Mouse (Mus musculus): Measurements from ENCODE around the gene Klhl42. TPM values are rescaled to one million over a fixed set of nuclear protein-coding genes. Genes with fewer than 3 reads are reported as not detected.

The Klhl42 gene
- polyA plus RNA-seq, 1 experiment from 2014 or later = 1.6 TPM

DNA sequence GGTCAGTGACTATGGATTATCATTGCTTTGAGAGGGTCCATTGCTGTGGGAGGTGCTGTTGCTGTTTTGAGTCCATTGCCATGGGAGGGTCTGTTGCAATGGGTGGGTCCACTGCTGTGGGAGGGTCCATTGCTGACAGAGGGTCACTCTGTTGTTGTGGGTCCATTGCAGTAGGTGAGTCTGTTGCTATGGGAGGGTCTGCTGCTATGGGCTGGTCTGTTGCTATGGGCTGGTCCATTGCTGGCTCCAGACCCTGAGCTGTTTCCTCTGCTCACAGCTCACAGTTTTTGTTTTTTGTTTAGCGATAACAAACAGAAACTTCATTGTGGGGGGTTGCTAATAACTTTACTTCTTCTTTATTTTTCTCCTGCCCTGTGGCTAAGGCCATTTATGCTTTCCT lies 14.3 kb downstream of the Klhl42 start:
- Histone ChIP-seq H3K4me2 (ENCODE audit: low read depth, low read length) (no peak overlapping the region), H3K4me3 (ENCODE audit: low read depth, low read length) (no peak overlapping the region), H3K27ac (ENCODE audit: low read depth) (no peak overlapping the region), H3K4me1 (ENCODE audit: insufficient read depth) (no peaks in the 10 kb centered on the region), H3K9ac (replicated peaks) (no peak overlapping the region), H3K36me3 (replicated peaks; ENCODE audit: insufficient read depth, low read length) (peaks cover 28% of the 10 kb centered on the region), H3K9me3 (ENCODE audit: low read length) (no peaks in the 10 kb centered on the region), H3K27me3 (ENCODE audit: insufficient read depth, low read length) (no peaks in the 10 kb centered on the region)
- ATAC-seq (no peak), DNase-seq (no peak)
- TF ChIP-seq CTCF (IDR thresholded peaks at IDR 0.05; ENCODE audit: low read depth) (no peak), EP300 (IDR thresholded peaks at IDR 0.05; ENCODE audit: low read depth) (no peak)
- WGBS (ENCODE audit: insufficient replicate concordance) = 73% methylated on average over 1 of the region's 1 CpGs

DNA sequence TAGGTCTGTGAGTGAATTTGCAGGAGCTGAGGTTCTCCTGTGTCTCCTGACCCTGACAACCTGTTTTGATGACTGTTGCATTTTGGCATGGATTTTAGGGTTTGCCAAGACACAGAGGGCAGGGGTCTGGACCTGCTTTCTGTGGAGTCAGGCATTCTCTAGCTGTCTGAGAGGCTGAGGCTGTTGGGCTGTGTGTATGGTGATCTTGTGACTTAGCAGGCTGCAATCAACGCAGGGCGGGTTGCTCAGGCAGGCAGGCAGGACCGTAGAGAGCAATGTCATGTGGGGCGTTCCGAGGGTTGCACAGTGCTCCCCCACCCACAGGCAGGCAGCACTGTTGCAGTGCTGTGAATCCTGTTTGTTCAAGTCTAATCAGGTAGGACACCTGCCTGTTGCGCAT lies 15.5 kb downstream of the Klhl42 start:
- Histone ChIP-seq H3K27ac (ENCODE audit: low read depth) (no peak overlapping the region), H3K9me3 (ENCODE audit: low read length) (no peaks in the 10 kb centered on the region), H3K27me3 (ENCODE audit: insufficient read depth, low read length) (no peaks in the 10 kb centered on the region), H3K4me2 (ENCODE audit: low read depth, low read length) (no peak overlapping the region), H3K4me1 (ENCODE audit: insufficient read depth) (no peaks in the 10 kb centered on the region), H3K4me3 (ENCODE audit: low read depth, low read length) (no peak overlapping the region), H3K9ac (replicated peaks) (no peak overlapping the region), H3K36me3 (replicated peaks; ENCODE audit: insufficient read depth, low read length) (peaks cover 29% of the 10 kb centered on the region)
- ATAC-seq = no peak
- no peak for DNase-seq
- 83% methylated on average over 6 of the region's 6 CpGs for WGBS (ENCODE audit: insufficient replicate concordance)
- TF ChIP-seq EP300 (IDR thresholded peaks at IDR 0.05; ENCODE audit: low read depth) (no peak), CTCF (IDR thresholded peaks at IDR 0.05; ENCODE audit: low read depth) (no peak)

DNA sequence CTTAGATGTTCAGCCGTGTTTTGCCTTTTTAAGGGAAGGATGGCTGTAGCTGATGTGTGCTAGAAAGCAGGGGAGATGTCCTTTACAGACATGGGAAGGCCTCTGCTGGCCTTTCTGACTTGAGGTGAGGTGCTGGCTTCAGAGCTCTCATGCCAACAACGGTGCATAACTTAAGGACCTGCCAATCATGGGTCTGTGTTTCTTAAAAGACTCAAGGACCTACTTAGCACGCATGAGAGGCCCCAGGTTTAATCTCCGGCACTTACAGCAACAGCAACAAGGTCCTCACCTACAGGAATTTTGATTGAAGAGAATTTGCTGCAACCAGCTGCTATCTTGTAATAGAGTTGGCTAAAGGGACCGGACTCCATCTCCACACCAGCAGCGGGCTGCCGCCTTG lies 18.1 kb downstream of the Klhl42 start:
- no peak overlapping the region for H3K4me2 ChIP-seq (ENCODE audit: low read depth, low read length)
- no peak overlapping the region for H3K4me3 ChIP-seq (ENCODE audit: low read depth, low read length)
- no peaks in the 10 kb centered on the region for H3K4me1 ChIP-seq (ENCODE audit: insufficient read depth)
- H3K27me3 ChIP-seq (ENCODE audit: insufficient read depth, low read length) = no peaks in the 10 kb centered on the region
- no peak overlapping the region for H3K27ac ChIP-seq (ENCODE audit: low read depth)
- H3K36me3 ChIP-seq (replicated peaks; ENCODE audit: insufficient read depth, low read length) = peaks cover 25% of the 10 kb centered on the region
- TF ChIP-seq CTCF (IDR thresholded peaks at IDR 0.05; ENCODE audit: low read depth) (no peak), EP300 (IDR thresholded peaks at IDR 0.05; ENCODE audit: low read depth) (no peak)
- 82% methylated on average over 7 of the region's 7 CpGs for WGBS (ENCODE audit: insufficient replicate concordance)
- DNase-seq (no peak), ATAC-seq (no peak)
- H3K9ac ChIP-seq (replicated peaks) = no peak overlapping the region
- no peaks in the 10 kb centered on the region for H3K9me3 ChIP-seq (ENCODE audit: low read length)

DNA sequence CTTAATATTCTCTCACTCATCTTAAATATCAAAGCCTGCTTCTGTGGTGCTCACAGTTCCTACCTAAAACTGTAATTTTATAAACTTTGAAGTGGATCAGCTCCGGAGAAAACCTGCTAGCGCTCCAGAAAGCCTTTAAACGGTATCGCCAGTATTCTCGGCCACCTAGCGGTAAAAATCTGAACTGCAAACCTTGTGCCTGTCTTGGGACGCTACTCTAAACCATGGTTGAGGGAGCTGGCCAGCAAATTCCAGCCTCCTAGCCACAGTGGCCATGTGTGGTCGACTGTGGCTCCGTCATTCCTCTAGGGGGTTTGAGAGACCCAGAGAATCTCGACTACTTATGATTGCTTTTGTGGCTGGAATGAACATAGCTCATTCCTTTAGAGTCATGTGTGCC lies 25.4 kb downstream of the Klhl42 start:
- H3K4me1 ChIP-seq (ENCODE audit: insufficient read depth) = no peaks in the 10 kb centered on the region
- DNase-seq (peak; percentile 82), ATAC-seq (no peak)
- H3K9ac ChIP-seq (replicated peaks) = no peak overlapping the region
- WGBS (ENCODE audit: insufficient replicate concordance) = 8% methylated on average over 10 of the region's 10 CpGs
- H3K27ac ChIP-seq (ENCODE audit: low read depth) = no peak overlapping the region
- no peaks in the 10 kb centered on the region for H3K36me3 ChIP-seq (replicated peaks; ENCODE audit: insufficient read depth, low read length)
- H3K27me3 ChIP-seq (ENCODE audit: insufficient read depth, low read length) = no peaks in the 10 kb centered on the region
- H3K4me3 ChIP-seq (ENCODE audit: low read depth, low read length) = no peak overlapping the region
- H3K9me3 ChIP-seq (ENCODE audit: low read length) = no peaks in the 10 kb centered on the region
- no peak overlapping the region for H3K4me2 ChIP-seq (ENCODE audit: low read depth, low read length)
- TF ChIP-seq EP300 (IDR thresholded peaks at IDR 0.05; ENCODE audit: low read depth) (no peak), CTCF (IDR thresholded peaks at IDR 0.05; ENCODE audit: low read depth) (peak; percentile 80)

DNA sequence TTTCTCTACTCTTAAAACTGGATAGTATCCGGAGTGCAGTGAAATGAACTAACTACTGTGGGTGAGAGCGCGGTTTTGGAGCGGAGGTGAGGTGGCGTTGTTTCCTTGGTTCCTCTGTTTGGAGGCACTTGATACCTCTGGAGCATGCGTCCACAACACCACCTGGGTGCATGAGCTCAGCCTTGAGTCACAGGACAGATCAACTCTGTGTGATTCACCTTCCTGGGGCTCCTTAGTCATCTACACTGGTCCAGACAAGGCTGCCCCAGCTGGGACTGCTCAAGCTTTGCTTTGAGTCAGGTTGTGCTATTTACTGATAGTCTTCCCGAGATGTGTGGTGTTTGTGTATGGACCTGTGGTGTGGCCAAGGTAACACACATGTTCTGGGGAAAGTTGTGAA lies 26.6 kb downstream of the Klhl42 start:
- H3K4me1 ChIP-seq (ENCODE audit: insufficient read depth) = no peaks in the 10 kb centered on the region
- ATAC-seq (no peak), DNase-seq (no peak)
- no peak overlapping the region for H3K9ac ChIP-seq (replicated peaks)
- H3K9me3 ChIP-seq (ENCODE audit: low read length) = no peaks in the 10 kb centered on the region
- H3K27me3 ChIP-seq (ENCODE audit: insufficient read depth, low read length) = no peaks in the 10 kb centered on the region
- H3K4me3 ChIP-seq (ENCODE audit: low read depth, low read length) = no peak overlapping the region
- TF ChIP-seq CTCF (IDR thresholded peaks at IDR 0.05; ENCODE audit: low read depth) (no peak), EP300 (IDR thresholded peaks at IDR 0.05; ENCODE audit: low read depth) (no peak)
- no peak overlapping the region for H3K27ac ChIP-seq (ENCODE audit: low read depth)
- no peaks in the 10 kb centered on the region for H3K36me3 ChIP-seq (replicated peaks; ENCODE audit: insufficient read depth, low read length)
- no peak overlapping the region for H3K4me2 ChIP-seq (ENCODE audit: low read depth, low read length)
- WGBS (ENCODE audit: insufficient replicate concordance) = 79% methylated on average over 7 of the region's 7 CpGs

DNA sequence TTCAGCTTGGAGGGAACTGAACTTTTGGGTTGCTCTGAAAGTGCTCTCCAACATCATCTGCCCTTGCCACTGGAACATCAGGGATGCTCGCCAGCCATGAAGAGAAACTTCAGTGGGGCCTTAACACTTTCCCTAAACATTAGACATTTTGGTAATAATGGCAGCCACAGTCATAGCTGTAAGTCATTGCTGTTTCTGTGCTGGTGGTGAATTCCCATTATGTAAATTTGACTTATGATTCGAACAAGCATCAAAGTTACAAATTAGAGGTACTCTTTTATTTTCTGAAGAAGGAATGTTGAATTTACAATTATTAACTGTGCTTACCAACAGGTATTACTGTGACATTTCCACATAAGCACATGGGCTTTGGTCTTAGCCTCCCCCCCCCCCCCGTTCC lies 27.0 kb downstream of the Klhl42 start:
- no peaks in the 10 kb centered on the region for H3K4me1 ChIP-seq (ENCODE audit: insufficient read depth)
- H3K4me3 ChIP-seq (ENCODE audit: low read depth, low read length) = no peak overlapping the region
- WGBS (ENCODE audit: insufficient replicate concordance) = 79% methylated on average over 3 of the region's 3 CpGs
- DNase-seq = no peak
- no peak overlapping the region for H3K27ac ChIP-seq (ENCODE audit: low read depth)
- H3K36me3 ChIP-seq (replicated peaks; ENCODE audit: insufficient read depth, low read length) = no peaks in the 10 kb centered on the region
- no peak overlapping the region for H3K9ac ChIP-seq (replicated peaks)
- H3K4me2 ChIP-seq (ENCODE audit: low read depth, low read length) = no peak overlapping the region
- TF ChIP-seq CTCF (IDR thresholded peaks at IDR 0.05; ENCODE audit: low read depth) (no peak), EP300 (IDR thresholded peaks at IDR 0.05; ENCODE audit: low read depth) (no peak)
- ATAC-seq = no peak
- H3K27me3 ChIP-seq (ENCODE audit: insufficient read depth, low read length) = no peaks in the 10 kb centered on the region
- no peaks in the 10 kb centered on the region for H3K9me3 ChIP-seq (ENCODE audit: low read length)

DNA sequence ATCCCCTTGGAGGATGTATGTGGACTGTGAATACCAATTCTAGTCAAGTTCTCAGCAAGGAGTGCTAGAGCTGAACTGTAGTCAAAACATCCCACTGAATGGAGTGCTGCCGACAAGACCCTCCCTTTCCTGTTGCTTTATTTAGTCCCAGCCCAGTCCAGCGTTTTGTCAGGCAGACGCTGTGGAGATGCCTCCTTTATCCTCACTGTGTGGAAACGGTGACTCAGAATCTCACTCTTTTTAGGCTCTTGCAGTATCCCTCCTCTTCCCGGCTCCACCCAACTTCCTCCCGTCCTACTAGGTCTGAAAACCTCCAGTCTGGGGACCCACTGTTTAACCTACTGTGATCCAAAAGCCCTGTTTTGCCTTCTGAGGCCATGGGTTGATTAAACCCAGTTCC lies 30.1 kb downstream of the Klhl42 start:
- H3K9ac ChIP-seq (replicated peaks) = no peak overlapping the region
- H3K9me3 ChIP-seq (ENCODE audit: low read length) = no peaks in the 10 kb centered on the region
- H3K27me3 ChIP-seq (ENCODE audit: insufficient read depth, low read length) = no peaks in the 10 kb centered on the region
- no peak for DNase-seq
- WGBS (ENCODE audit: insufficient replicate concordance) = 32% methylated on average over 6 of the region's 6 CpGs
- H3K27ac ChIP-seq (ENCODE audit: low read depth) = no peak overlapping the region
- no peak for ATAC-seq
- no peaks in the 10 kb centered on the region for H3K36me3 ChIP-seq (replicated peaks; ENCODE audit: insufficient read depth, low read length)
- no peak overlapping the region for H3K4me2 ChIP-seq (ENCODE audit: low read depth, low read length)
- TF ChIP-seq EP300 (IDR thresholded peaks at IDR 0.05; ENCODE audit: low read depth) (no peak), CTCF (IDR thresholded peaks at IDR 0.05; ENCODE audit: low read depth) (no peak)
- no peaks in the 10 kb centered on the region for H3K4me1 ChIP-seq (ENCODE audit: insufficient read depth)
- no peak overlapping the region for H3K4me3 ChIP-seq (ENCODE audit: low read depth, low read length)
